Mouse (Mus musculus): Measurements from ENCODE around the gene Rpl27. TPM values are rescaled to one million over a fixed set of nuclear protein-coding genes. Genes with fewer than 3 reads are reported as not detected.
"Not testable (repeated sequence)": the region's sequence is repeated elsewhere in the genome, so short reads cannot be mapped to it uniquely, and the experiment has no call there.

Gene Rpl27
- polyA plus RNA-seq, 1 experiment from 2014 or later = 288 TPM

DNA sequence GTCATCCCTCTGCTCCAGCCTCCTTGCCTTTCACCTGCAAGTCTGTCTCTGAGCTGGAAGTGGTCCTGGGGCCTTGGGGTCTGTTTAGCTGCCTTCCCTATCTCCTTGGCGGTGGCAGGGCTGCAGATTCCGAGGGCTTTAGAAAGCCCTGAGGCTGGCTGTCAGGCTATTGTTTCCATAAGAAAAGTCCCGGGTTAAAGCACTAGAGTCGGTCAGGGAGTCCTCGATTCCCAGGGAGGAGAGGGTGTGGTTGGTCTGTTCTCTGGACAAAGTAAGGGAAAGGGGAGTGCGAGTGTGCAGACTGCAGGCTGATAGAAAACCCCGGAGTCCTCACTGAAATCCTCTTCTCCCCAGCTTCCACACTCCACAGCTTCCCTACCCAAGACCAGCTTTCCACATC lies 28.1 kb downstream of the Rpl27 start:
- no peak overlapping the region for H3K9ac ChIP-seq (ENCODE audit: low read depth, low read length)
- peaks cover 12% of the 10 kb centered on the region for H3K4me1 ChIP-seq (ENCODE audit: control insufficient read depth, insufficient read depth, low read length)
- no peaks in the 10 kb centered on the region for H3K36me3 ChIP-seq (ENCODE audit: control insufficient read depth, insufficient read depth, low read length)
- no peak for ATAC-seq
- no peaks in the 10 kb centered on the region for H3K27me3 ChIP-seq (replicated peaks; ENCODE audit: control insufficient read depth, insufficient read depth, low read length)
- no peak overlapping the region for H3K4me3 ChIP-seq (ENCODE audit: low read length)
- no peak overlapping the region for H3K27ac ChIP-seq (ENCODE audit: low read length)
- H3K4me2 ChIP-seq (ENCODE audit: low read depth, low read length) = no peak overlapping the region
- H3K9me3 ChIP-seq (ENCODE audit: control insufficient read depth, low read length) = no peaks in the 10 kb centered on the region
- WGBS = 47% methylated on average over 7 of the region's 7 CpGs

DNA sequence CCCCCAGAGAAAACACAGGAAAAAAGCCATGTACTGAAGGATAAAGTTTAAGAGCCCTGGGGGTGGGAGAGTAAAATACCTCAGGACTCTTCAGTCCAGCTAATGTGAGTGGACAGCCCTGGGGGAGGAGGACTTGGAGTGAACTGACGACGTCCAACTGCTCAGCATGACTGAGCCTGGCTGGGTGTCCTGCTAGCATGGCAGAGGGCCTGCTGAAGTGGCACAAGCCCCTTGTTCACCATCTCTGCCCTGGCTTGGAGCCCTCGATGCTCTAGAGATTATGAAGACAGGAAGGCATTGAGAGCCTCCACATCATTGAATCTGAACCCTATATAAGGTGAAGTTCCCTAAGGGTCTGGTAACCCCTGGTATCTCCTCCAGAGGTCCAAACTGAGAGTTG lies 29.8 kb downstream of the Rpl27 start:
- no peaks in the 10 kb centered on the region for H3K27me3 ChIP-seq (replicated peaks; ENCODE audit: control insufficient read depth, insufficient read depth, low read length)
- no peak overlapping the region for H3K4me3 ChIP-seq (ENCODE audit: low read length)
- no peak for ATAC-seq
- H3K4me2 ChIP-seq (ENCODE audit: low read depth, low read length) = no peak overlapping the region
- H3K4me1 ChIP-seq (ENCODE audit: control insufficient read depth, insufficient read depth, low read length) = peaks cover 12% of the 10 kb centered on the region
- H3K27ac ChIP-seq (ENCODE audit: low read length) = no peak overlapping the region
- no peaks in the 10 kb centered on the region for H3K9me3 ChIP-seq (ENCODE audit: control insufficient read depth, low read length)
- no peaks in the 10 kb centered on the region for H3K36me3 ChIP-seq (ENCODE audit: control insufficient read depth, insufficient read depth, low read length)
- H3K9ac ChIP-seq (ENCODE audit: low read depth, low read length) = no peak overlapping the region
- 49% methylated on average over 3 of the region's 3 CpGs for WGBS

DNA sequence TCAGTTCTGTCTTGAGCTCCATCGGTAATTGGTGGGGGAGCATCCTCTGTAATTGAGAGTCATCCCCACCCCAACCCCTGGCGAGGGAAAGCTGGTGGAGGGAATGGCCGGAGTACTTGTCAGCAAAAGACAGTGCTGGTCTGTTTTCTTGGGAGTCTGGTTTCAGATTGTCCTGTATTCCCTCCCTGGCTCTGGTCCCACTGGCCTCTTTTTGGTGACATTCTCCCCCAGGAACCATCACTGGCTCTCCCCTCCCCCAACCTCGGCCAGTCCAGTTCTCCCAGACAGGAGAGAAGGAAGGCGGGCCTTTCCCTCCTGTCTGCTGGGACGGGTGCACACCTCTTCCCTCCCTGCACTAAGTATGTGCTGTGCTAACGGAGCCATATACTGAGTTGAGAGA lies 30.2 kb downstream of the Rpl27 start:
- H3K9ac ChIP-seq (ENCODE audit: low read depth, low read length) = no peak overlapping the region
- H3K36me3 ChIP-seq (ENCODE audit: control insufficient read depth, insufficient read depth, low read length) = no peaks in the 10 kb centered on the region
- no peak overlapping the region for H3K27ac ChIP-seq (ENCODE audit: low read length)
- H3K4me3 ChIP-seq (ENCODE audit: low read length) = no peak overlapping the region
- 56% methylated on average over 7 of the region's 7 CpGs for WGBS
- no peak overlapping the region for H3K4me2 ChIP-seq (ENCODE audit: low read depth, low read length)
- no peaks in the 10 kb centered on the region for H3K27me3 ChIP-seq (replicated peaks; ENCODE audit: control insufficient read depth, insufficient read depth, low read length)
- H3K4me1 ChIP-seq (ENCODE audit: control insufficient read depth, insufficient read depth, low read length) = peaks cover 8% of the 10 kb centered on the region
- H3K9me3 ChIP-seq (ENCODE audit: control insufficient read depth, low read length) = no peaks in the 10 kb centered on the region
- no peak for ATAC-seq

DNA sequence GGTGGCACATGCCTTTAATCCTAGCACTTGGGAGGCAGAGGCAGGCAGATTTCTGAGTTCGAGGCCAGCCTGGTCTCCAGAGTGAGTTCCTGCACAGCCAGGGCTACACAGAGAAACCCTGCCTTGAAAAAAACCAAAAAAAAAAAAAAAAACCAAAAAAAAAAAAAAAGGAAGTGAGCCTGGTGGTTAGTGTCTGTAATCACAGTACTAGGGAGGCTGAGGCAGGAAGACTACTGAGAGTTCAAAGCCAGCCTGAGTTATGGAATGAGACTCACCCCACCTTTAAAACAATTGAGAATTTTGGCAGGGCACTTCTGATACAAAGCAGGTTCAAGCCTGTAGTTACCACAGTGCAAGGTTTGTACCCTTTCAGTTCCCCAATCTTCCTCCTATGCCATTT lies 31.6 kb downstream of the Rpl27 start:
- not testable (repeated sequence) for H3K9ac ChIP-seq (ENCODE audit: low read depth, low read length); H3K9me3 ChIP-seq (ENCODE audit: control insufficient read depth, low read length); H3K27me3 ChIP-seq (replicated peaks; ENCODE audit: control insufficient read depth, insufficient read depth, low read length); ATAC-seq; H3K36me3 ChIP-seq (ENCODE audit: control insufficient read depth, insufficient read depth, low read length); H3K4me1 ChIP-seq (ENCODE audit: control insufficient read depth, insufficient read depth, low read length); H3K4me3 ChIP-seq (ENCODE audit: low read length); H3K4me2 ChIP-seq (ENCODE audit: low read depth, low read length); H3K27ac ChIP-seq (ENCODE audit: low read length)
- 77% methylated on average over 1 of the region's 1 CpGs for WGBS

DNA sequence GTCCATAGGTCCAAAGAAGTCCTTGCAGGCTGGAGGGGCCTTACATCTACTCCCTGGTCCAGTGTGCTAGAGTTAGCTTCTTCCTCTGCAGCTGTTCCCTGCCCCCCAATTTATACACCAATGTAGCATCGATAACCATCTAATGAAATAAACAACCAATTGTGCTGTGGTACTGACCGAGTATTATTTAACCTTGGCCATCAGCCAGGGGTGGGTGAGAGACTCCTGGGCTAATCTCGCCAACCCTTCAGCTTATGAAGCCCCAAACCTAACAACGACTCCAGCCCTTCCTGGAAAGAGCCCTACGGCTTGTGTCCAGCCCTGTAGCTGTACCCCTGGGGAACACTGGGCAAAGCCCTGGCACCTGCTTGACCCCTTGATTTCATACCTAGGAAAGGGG lies 32.2 kb downstream of the Rpl27 start:
- Histone ChIP-seq H3K9me3 (ENCODE audit: control insufficient read depth, low read length) (no peaks in the 10 kb centered on the region), H3K27ac (ENCODE audit: low read length) (no peak overlapping the region), H3K4me1 (ENCODE audit: control insufficient read depth, insufficient read depth, low read length) (peaks cover 10% of the 10 kb centered on the region), H3K36me3 (ENCODE audit: control insufficient read depth, insufficient read depth, low read length) (no peaks in the 10 kb centered on the region), H3K4me3 (ENCODE audit: low read length) (no peak overlapping the region), H3K9ac (ENCODE audit: low read depth, low read length) (no peak overlapping the region), H3K27me3 (replicated peaks; ENCODE audit: control insufficient read depth, insufficient read depth, low read length) (no peaks in the 10 kb centered on the region), H3K4me2 (ENCODE audit: low read depth, low read length) (no peak overlapping the region)
- 69% methylated on average over 5 of the region's 5 CpGs for WGBS
- ATAC-seq = no peak

DNA sequence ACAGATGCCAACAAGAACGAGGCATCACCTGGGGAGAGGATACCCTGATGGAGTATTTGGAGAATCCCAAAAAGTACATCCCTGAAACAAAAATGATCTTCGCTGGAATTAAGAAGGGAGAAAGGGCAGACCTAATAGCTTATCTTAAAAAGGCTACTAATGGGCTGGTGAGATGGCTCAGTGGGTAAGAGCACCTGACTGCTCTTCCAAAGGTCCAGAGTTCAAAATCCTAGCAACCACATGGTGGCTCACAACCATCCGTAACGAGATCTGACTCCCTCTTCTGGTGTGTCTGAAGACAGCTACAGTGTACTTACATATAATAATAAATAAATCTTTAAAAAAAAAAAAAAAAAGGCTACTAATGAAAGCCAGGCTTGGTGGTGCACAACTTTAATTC lies 34.3 kb downstream of the Rpl27 start:
- WGBS = 86% methylated on average over 4 of the region's 4 CpGs
- H3K27me3 ChIP-seq (replicated peaks; ENCODE audit: control insufficient read depth, insufficient read depth, low read length); H3K27ac ChIP-seq (ENCODE audit: low read length); H3K4me2 ChIP-seq (ENCODE audit: low read depth, low read length); H3K36me3 ChIP-seq (ENCODE audit: control insufficient read depth, insufficient read depth, low read length); H3K4me3 ChIP-seq (ENCODE audit: low read length); ATAC-seq; H3K9ac ChIP-seq (ENCODE audit: low read depth, low read length); H3K9me3 ChIP-seq (ENCODE audit: control insufficient read depth, low read length): not testable (repeated sequence)
- H3K4me1 ChIP-seq (ENCODE audit: control insufficient read depth, insufficient read depth, low read length) = peaks cover 19% of the 10 kb centered on the region

DNA sequence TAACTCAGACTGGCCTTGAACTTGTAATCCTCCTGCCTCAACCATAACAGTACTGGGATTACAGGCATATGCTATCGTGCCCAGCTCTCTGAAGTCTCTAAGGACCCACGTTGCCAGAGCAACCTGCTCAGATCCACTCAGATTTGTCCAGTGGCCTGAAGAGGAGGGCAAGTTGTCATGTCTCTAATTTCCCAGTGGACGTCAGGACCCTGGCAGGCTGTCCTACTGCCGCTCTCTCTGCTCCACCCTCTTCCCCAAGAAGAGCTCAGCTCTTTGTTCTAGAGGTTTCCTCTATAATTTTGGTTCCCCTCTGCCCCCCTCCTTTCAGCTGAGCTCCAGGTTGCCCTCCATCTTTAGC lies 35.1 kb downstream of the Rpl27 start:
- no peaks in the 10 kb centered on the region for H3K9me3 ChIP-seq (ENCODE audit: control insufficient read depth, low read length)
- H3K27me3 ChIP-seq (replicated peaks; ENCODE audit: control insufficient read depth, insufficient read depth, low read length) = no peaks in the 10 kb centered on the region
- peaks cover 19% of the 10 kb centered on the region for H3K4me1 ChIP-seq (ENCODE audit: control insufficient read depth, insufficient read depth, low read length)
- H3K4me2 ChIP-seq (ENCODE audit: low read depth, low read length) = no peak overlapping the region
- no peak overlapping the region for H3K27ac ChIP-seq (ENCODE audit: low read length)
- no peaks in the 10 kb centered on the region for H3K36me3 ChIP-seq (ENCODE audit: control insufficient read depth, insufficient read depth, low read length)
- H3K4me3 ChIP-seq (ENCODE audit: low read length) = no peak overlapping the region
- 51% methylated on average over 4 of the region's 4 CpGs for WGBS
- ATAC-seq = no peak
- H3K9ac ChIP-seq (ENCODE audit: low read depth, low read length) = no peak overlapping the region

DNA sequence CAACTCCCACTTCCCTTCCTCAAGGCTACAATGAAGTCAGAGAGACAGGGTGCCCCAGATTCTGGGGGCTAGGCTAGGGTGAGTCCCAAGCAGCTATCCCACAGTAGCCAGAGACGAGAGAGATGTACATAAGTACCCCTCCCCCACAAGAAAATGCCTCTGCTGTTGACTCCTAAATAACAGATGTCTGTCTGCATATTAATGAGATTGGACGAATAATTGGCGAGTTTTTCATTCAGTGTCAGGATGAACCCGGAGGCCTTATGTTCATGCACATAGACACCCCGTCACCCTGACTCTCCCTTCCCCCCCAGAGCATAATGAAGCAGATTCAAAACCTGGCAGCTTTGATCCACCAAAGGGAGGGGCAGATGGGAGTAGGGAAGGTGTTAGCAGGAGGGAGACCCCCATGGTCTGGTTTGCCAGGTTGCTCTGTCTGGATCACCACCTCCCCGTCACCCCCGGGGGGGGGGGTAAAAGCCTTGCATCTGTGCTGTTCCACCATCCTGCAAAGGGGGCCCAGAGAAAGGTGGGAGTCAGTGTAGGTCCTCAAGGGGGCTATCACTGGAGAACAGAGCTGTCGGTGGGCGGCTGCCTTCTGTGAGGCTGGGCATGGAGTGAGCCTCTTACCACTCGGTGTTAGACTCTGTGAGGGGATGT lies 35.6 kb downstream of the Rpl27 start:
- Histone ChIP-seq H3K36me3 (ENCODE audit: control insufficient read depth, insufficient read depth, low read length) (no peaks in the 10 kb centered on the region), H3K4me1 (ENCODE audit: control insufficient read depth, insufficient read depth, low read length) (peaks cover 19% of the 10 kb centered on the region), H3K4me2 (ENCODE audit: low read depth, low read length) (no peak overlapping the region), H3K9ac (ENCODE audit: low read depth, low read length) (no peak overlapping the region), H3K27me3 (replicated peaks; ENCODE audit: control insufficient read depth, insufficient read depth, low read length) (no peaks in the 10 kb centered on the region), H3K4me3 (ENCODE audit: low read length) (no peak overlapping the region), H3K27ac (ENCODE audit: low read length) (no peak overlapping the region), H3K9me3 (ENCODE audit: control insufficient read depth, low read length) (no peaks in the 10 kb centered on the region)
- no peak for ATAC-seq
- WGBS = 57% methylated on average over 10 of the region's 10 CpGs

DNA sequence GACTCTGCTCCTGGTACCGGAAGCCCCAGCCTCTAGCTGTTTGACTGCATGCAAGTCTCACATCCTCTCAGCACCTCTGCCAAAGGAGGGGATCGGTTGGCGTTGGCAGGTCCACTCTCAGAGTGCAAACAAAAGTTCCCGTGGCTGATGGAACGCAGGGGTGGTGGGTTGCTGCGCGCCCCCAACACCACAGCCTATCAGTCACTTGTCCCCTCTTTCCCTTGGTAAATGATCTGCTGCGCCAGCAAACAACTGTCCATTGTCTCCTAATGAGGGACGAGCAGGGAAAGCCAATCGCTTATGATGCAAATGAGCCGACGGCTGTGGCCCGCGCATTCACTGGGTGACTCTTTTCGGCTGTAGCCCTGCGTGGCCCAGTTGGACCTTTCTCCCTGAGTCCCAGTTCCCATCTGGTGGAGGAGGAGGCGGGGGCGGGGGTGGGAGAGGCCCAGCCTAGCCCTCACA lies 37.1 kb downstream of the Rpl27 start:
- H3K27ac ChIP-seq (ENCODE audit: low read length) = peak overlapping the region; percentile 9; the same call in 1 of the 2 replicates
- H3K27me3 ChIP-seq (replicated peaks; ENCODE audit: control insufficient read depth, insufficient read depth, low read length) = no peaks in the 10 kb centered on the region
- WGBS = 12% methylated on average over 18 of the region's 18 CpGs
- peak overlapping the region; percentile 42 for H3K4me2 ChIP-seq (ENCODE audit: low read depth, low read length)
- H3K4me3 ChIP-seq (ENCODE audit: low read length) = peak overlapping the region; percentile 16; the same call in 1 of the 2 replicates
- peak; percentile 25; the same call in 1 of the 2 replicates for ATAC-seq
- no peaks in the 10 kb centered on the region for H3K9me3 ChIP-seq (ENCODE audit: control insufficient read depth, low read length)
- H3K4me1 ChIP-seq (ENCODE audit: control insufficient read depth, insufficient read depth, low read length) = peaks cover 20% of the 10 kb centered on the region
- H3K9ac ChIP-seq (ENCODE audit: low read depth, low read length) = peak overlapping the region; percentile 51; the same call in 1 of the 2 replicates
- no peaks in the 10 kb centered on the region for H3K36me3 ChIP-seq (ENCODE audit: control insufficient read depth, insufficient read depth, low read length)

DNA sequence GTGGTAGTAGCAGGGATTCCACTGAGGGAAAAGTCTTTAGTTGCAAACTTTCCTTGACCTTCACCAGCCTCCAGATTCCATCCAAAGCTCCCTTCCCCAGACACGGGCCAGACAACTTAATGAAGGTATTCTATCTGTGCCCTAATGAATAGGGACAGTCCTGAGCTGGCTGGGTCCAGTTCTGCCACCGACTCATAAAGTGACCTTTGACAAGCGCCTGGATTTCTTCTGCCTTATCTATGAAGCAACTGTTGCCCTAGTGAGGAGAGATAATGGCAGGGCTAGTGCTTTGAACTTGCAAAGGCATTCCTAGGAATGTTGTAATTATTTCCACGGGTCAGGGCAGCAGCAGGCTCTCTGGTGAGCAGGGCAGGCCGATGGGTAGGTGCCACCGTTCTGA lies 38.8 kb downstream of the Rpl27 start:
- H3K4me1 ChIP-seq (ENCODE audit: control insufficient read depth, insufficient read depth, low read length) = peaks cover 22% of the 10 kb centered on the region
- peak overlapping the region; percentile 76 for H3K27ac ChIP-seq (ENCODE audit: low read length)
- H3K36me3 ChIP-seq (ENCODE audit: control insufficient read depth, insufficient read depth, low read length) = no peaks in the 10 kb centered on the region
- 14% methylated on average over 6 of the region's 6 CpGs for WGBS
- no peak overlapping the region for H3K9ac ChIP-seq (ENCODE audit: low read depth, low read length)
- no peak overlapping the region for H3K4me2 ChIP-seq (ENCODE audit: low read depth, low read length)
- ATAC-seq = peak; percentile 85
- H3K27me3 ChIP-seq (replicated peaks; ENCODE audit: control insufficient read depth, insufficient read depth, low read length) = no peaks in the 10 kb centered on the region
- H3K9me3 ChIP-seq (ENCODE audit: control insufficient read depth, low read length) = no peaks in the 10 kb centered on the region
- no peak overlapping the region for H3K4me3 ChIP-seq (ENCODE audit: low read length)
